ENCODE assay signal across 22 mouse cellular contexts in genomic region chr19:7300078-7300477, GRCm38 (mm10).
"Had no signal": no experiment of that assay in that cellular context is flagged by ENCODE, and none has a peak within 500 bp of the region (broad histone marks: within the 10 kb centered on the region; RNA-seq: fewer than 3 reads in every experiment).

No protein-coding gene starts in this region.

- H3K4me3 ChIP-seq: gastrocnemius, adult 2 months; heart, adult 2 months; heart, embryonic 10.5 days; heart, embryonic 12.5 days; hindbrain, embryonic 10.5 days; hindbrain, embryonic 12.5 days; intestine, embryonic 15.5 days; limb, embryonic 10.5 days; limb, embryonic 12.5 days; liver, embryonic 13.5 days; liver, embryonic 15.5 days had no signal

- DNase-seq: gastrocnemius, adult 2 months; gastrocnemius, postnatal 10 days; gastrocnemius, postnatal 25 days; heart, adult 2 months; heart, postnatal 10 days; heart, postnatal 4 days; kidney, adult 18-20 months; kidney, adult 8-10 months; kidney, postnatal 10 days; kidney, postnatal 25 days; kidney, postnatal 4 days; liver; liver, embryonic 13.5 days had no signal

- H3K27ac ChIP-seq: gastrocnemius, adult 2 months; heart, adult 2 months; heart, embryonic 10.5 days; hindbrain, embryonic 10.5 days; hindbrain, embryonic 12.5 days; hindbrain, embryonic 14.5 days; intestine, embryonic 15.5 days; limb, embryonic 10.5 days; limb, embryonic 12.5 days; liver, embryonic 13.5 days; liver, embryonic 15.5 days had no signal
